Mouse (Mus musculus) embryonic facial prominence, embryonic 15.5 days (tissue): Measurements from ENCODE around the gene Rbm26. TPM values are rescaled to one million over a fixed set of nuclear protein-coding genes. Genes with fewer than 3 reads are reported as not detected.
A peak's percentile ranks its signal among the peaks of the same experiment; 100 is the strongest.

Experiments
- ATAC-seq: fragments of 200-750 bp; cut with Nextera tagmentation; 2 replicates; pipeline ENCODE4 v1.8.0; 2017; ENCODE audit warnings: low read depth, moderate TSS enrichment; ENCODE audit not compliant: insufficient number of reproducible peaks, low FRiP score, low TSS enrichment
- H3K27ac ChIP-seq: fragments of 300-500 bp; sonication (generic); replicated peaks from 2 replicates; pipeline ENCODE4 v1.5.1; 2015; ENCODE audit warnings: mild to moderate bottlenecking, inconsistent platforms
- H3K27me3 ChIP-seq: fragments of 300-500 bp; sonication (generic); 2 replicates; pipeline ENCODE4 v1.6.1; 2015; ENCODE audit warnings: inconsistent platforms
- H3K36me3 ChIP-seq: fragments of 300-500 bp; sonication (generic); 2 replicates; pipeline ENCODE4 v1.6.1; 2015; ENCODE audit warnings: mild to moderate bottlenecking, inconsistent platforms
- H3K4me1 ChIP-seq: fragments of 300-500 bp; sonication (generic); 2 replicates; pipeline ENCODE4 v1.6.1; 2015; ENCODE audit warnings: inconsistent platforms
- H3K4me2 ChIP-seq: fragments of 300-500 bp; sonication (generic); replicated peaks from 2 replicates; pipeline ENCODE4 v1.6.1; 2015; ENCODE audit warnings: mild to moderate bottlenecking, inconsistent platforms
- H3K4me3 ChIP-seq: fragments of 300-500 bp; sonication (generic); replicated peaks from 2 replicates; pipeline ENCODE4 v1.5.1; 2015; ENCODE audit warnings: mild to moderate bottlenecking, inconsistent platforms
- H3K9ac ChIP-seq: fragments of 300-500 bp; sonication (generic); 2 replicates; pipeline ENCODE4 v1.6.1; 2015; ENCODE audit warnings: inconsistent platforms
- H3K9me3 ChIP-seq: fragments of 300-500 bp; sonication (generic); replicated peaks from 2 replicates; pipeline ENCODE4 v1.6.1; 2016; ENCODE audit warnings: inconsistent platforms
- WGBS: fragments of 180-500 bp; shearing (Covaris S2); methylation state at CpG from one replicate; pipeline ENCODE4 v1.1.7; 2015; 5-methylcytosine and 5-hydroxymethylcytosine counted together
- polyA plus RNA-seq: library from polyadenylated mRNA; unstranded; fragments of >200 nt; fragmentation: Nextera tagmentation; extraction: Ambion mirVana; gene quantifications from 2 replicates; pipeline ENCODE4 v1.2.1, GENCODE M21; 2015

The Rbm26 gene
- polyA plus RNA-seq, result 29.9 and 31.8 TPM in 2 replicates

- Histone ChIP-seq H3K4me1 (peaks cover 17% of the 10 kb centered on the region), H3K4me2 (peak within 1 kb of the TSS; percentile 68), H3K27me3 (no peaks in the 10 kb centered on the region), H3K27ac (peak within 1 kb of the TSS; percentile 95), H3K9me3 (no peaks in the 10 kb centered on the region), H3K4me3 (peak within 1 kb of the TSS; percentile 95), H3K36me3 (no peaks in the 10 kb centered on the region), H3K9ac (peak within 1 kb of the TSS; percentile 97)
- under 1% methylated on average over 28 of the region's 28 CpGs for WGBS
- ATAC-seq, result peak; percentile 96
These were observed at the start of gene Rbm26 for GRCm38 (mm10) chr14:105177238-105177693. TSS of gene Rbm26 (minus strand) at chr14:105177327.

GRCm38 (mm10) chr14:105225790-105226189, 48.7 kb upstream of the Rbm26 start:
- WGBS, result 86% methylated on average over 4 of the region's 4 CpGs
- Histone ChIP-seq H3K9ac (no peak overlapping the region), H3K4me1 (no peaks in the 10 kb centered on the region), H3K9me3 (no peaks in the 10 kb centered on the region), H3K27ac (no peak overlapping the region), H3K4me3 (no peak overlapping the region), H3K27me3 (no peaks in the 10 kb centered on the region), H3K4me2 (no peak overlapping the region), H3K36me3 (no peaks in the 10 kb centered on the region)
- no peak for ATAC-seq

GRCm38 (mm10) chr14:105222240-105222639, 45.1 kb upstream of the Rbm26 start:
- Histone ChIP-seq H3K9me3 (no peaks in the 10 kb centered on the region), H3K9ac (no peak overlapping the region), H3K27me3 (no peaks in the 10 kb centered on the region), H3K4me2 (no peak overlapping the region), H3K27ac (no peak overlapping the region), H3K36me3 (no peaks in the 10 kb centered on the region), H3K4me1 (no peaks in the 10 kb centered on the region), H3K4me3 (no peak overlapping the region)
- 76% methylated on average over 4 of the region's 4 CpGs for whole genome bisulfite sequencing
- ATAC-seq, result no peak

- no peak for ATAC-seq
- WGBS, result 44% methylated on average over 9 of the region's 9 CpGs
- Histone ChIP-seq H3K36me3 (no peaks in the 10 kb centered on the region), H3K9me3 (no peaks in the 10 kb centered on the region), H3K27ac (no peak overlapping the region), H3K4me2 (no peak overlapping the region), H3K9ac (no peak overlapping the region), H3K4me3 (no peak overlapping the region), H3K4me1 (no peaks in the 10 kb centered on the region), H3K27me3 (no peaks in the 10 kb centered on the region)
These were observed 42.6 kb upstream of the Rbm26 start for GRCm38 (mm10) chr14:105219525-105220376.

GRCm38 (mm10) chr14:105198401-105198800, 21.3 kb upstream of the Rbm26 start:
- Histone ChIP-seq H3K4me2 (no peak overlapping the region), H3K4me1 (no peaks in the 10 kb centered on the region), H3K36me3 (no peaks in the 10 kb centered on the region), H3K9ac (no peak overlapping the region), H3K9me3 (0 out of 2 replicates have a peak, but pooled peaks cover 6% of the 10 kb centered on the region), H3K4me3 (no peak overlapping the region), H3K27ac (no peak overlapping the region), H3K27me3 (no peaks in the 10 kb centered on the region)
- WGBS, result 57% methylated on average over 5 of the region's 5 CpGs
- ATAC-seq, result no peak

GRCm38 (mm10) chr14:105194682-105195081, 17.6 kb upstream of the Rbm26 start:
- WGBS, result 50% methylated on average over 4 of the region's 4 CpGs
- no peak for ATAC-seq
- Histone ChIP-seq H3K27ac (no peak overlapping the region), H3K9me3 (no peaks in the 10 kb centered on the region), H3K27me3 (no peaks in the 10 kb centered on the region), H3K4me1 (no peaks in the 10 kb centered on the region), H3K4me2 (no peak overlapping the region), H3K36me3 (no peaks in the 10 kb centered on the region), H3K4me3 (no peak overlapping the region), H3K9ac (no peak overlapping the region)

GRCm38 (mm10) chr14:105184866-105185265, 7.7 kb upstream of the Rbm26 start:
- Histone ChIP-seq H3K9ac (no peak overlapping the region), H3K4me3 (no peak overlapping the region), H3K4me2 (no peak overlapping the region), H3K9me3 (no peaks in the 10 kb centered on the region), H3K36me3 (no peaks in the 10 kb centered on the region), H3K27ac (no peak overlapping the region), H3K27me3 (no peaks in the 10 kb centered on the region), H3K4me1 (no peaks in the 10 kb centered on the region)
- 46% methylated on average over 3 of the region's 3 CpGs for WGBS
- ATAC-seq, result no peak

GRCm38 (mm10) chr14:105182786-105183185, 5.7 kb upstream of the Rbm26 start:
- H3K4me2 ChIP-seq, result no peak overlapping the region
- H3K9me3 ChIP-seq, result no peaks in the 10 kb centered on the region
- no peak overlapping the region for H3K9ac ChIP-seq
- no peak for ATAC-seq
- no peaks in the 10 kb centered on the region for H3K27me3 ChIP-seq
- H3K36me3 ChIP-seq, result no peaks in the 10 kb centered on the region
- H3K4me1 ChIP-seq, result no peaks in the 10 kb centered on the region
- H3K4me3 ChIP-seq, result no peak overlapping the region
- 64% methylated on average over 3 of the region's 3 CpGs for WGBS
- no peak overlapping the region for H3K27ac ChIP-seq

GRCm38 (mm10) chr14:105179733-105180132, 2.6 kb upstream of the Rbm26 start:
- Histone ChIP-seq H3K9me3 (no peaks in the 10 kb centered on the region), H3K4me3 (no peak overlapping the region), H3K27ac (no peak overlapping the region), H3K27me3 (no peaks in the 10 kb centered on the region), H3K36me3 (no peaks in the 10 kb centered on the region), H3K9ac (no peak overlapping the region), H3K4me1 (peaks cover 11% of the 10 kb centered on the region), H3K4me2 (no peak overlapping the region)
- ATAC-seq, result no peak
- 86% methylated on average over 3 of the region's 3 CpGs for whole genome bisulfite sequencing

- no peaks in the 10 kb centered on the region for H3K9me3 ChIP-seq
- H3K4me1 ChIP-seq, result peaks cover 13% of the 10 kb centered on the region
- no peak overlapping the region for H3K27ac ChIP-seq
- 58% methylated on average over 7 of the region's 7 CpGs for WGBS
- no peak overlapping the region for H3K4me3 ChIP-seq
- ATAC-seq, result no peak
- no peak overlapping the region for H3K9ac ChIP-seq
- H3K27me3 ChIP-seq, result no peaks in the 10 kb centered on the region
- H3K36me3 ChIP-seq, result no peaks in the 10 kb centered on the region
- H3K4me2 ChIP-seq, result no peak overlapping the region
These were observed 1.9 kb upstream of the Rbm26 start for GRCm38 (mm10) chr14:105178996-105179395.

- H3K9ac ChIP-seq, result peak overlapping the region; percentile 97
- peak; percentile 75 for ATAC-seq
- H3K4me1 ChIP-seq, result peaks cover 17% of the 10 kb centered on the region
- H3K4me3 ChIP-seq, result peak overlapping the region; percentile 95
- H3K27ac ChIP-seq, result peak overlapping the region; percentile 95
- no peaks in the 10 kb centered on the region for H3K27me3 ChIP-seq
- peak overlapping the region; percentile 68 for H3K4me2 ChIP-seq
- H3K36me3 ChIP-seq, result no peaks in the 10 kb centered on the region
- WGBS, result under 1% methylated on average over 66 of the region's 74 CpGs
- H3K9me3 ChIP-seq, result no peaks in the 10 kb centered on the region
These were observed 552 bp downstream of the Rbm26 start for GRCm38 (mm10) chr14:105176381-105177168.
